Mouse (Mus musculus) liver, embryonic 12.5 days (tissue): Measurements from ENCODE around the gene Cfap58. TPM values are rescaled to one million over a fixed set of nuclear protein-coding genes. Genes with fewer than 3 reads are reported as not detected.

ENCODE experiments used
- ATAC-seq: fragments of 200-750 bp; cut with Nextera tagmentation; 2 replicates; pipeline ENCODE4 v1.8.0; 2017; ENCODE audit warnings: moderate number of reproducible peaks, mild to moderate bottlenecking, moderate library complexity
- H3K27ac ChIP-seq: fragments of 300-500 bp; sonication (generic); 2 replicates; pipeline ENCODE4 v1.5.1; 2016; ENCODE audit warnings: mild to moderate bottlenecking
- H3K27me3 ChIP-seq: fragments of 300-500 bp; sonication (generic); replicated peaks from 2 replicates; pipeline ENCODE4 v1.6.1; 2016; ENCODE audit warnings: mild to moderate bottlenecking, moderate library complexity
- H3K36me3 ChIP-seq: fragments of 300-500 bp; sonication (generic); 2 replicates; pipeline ENCODE4 v1.6.1; 2016; ENCODE audit warnings: mild to moderate bottlenecking, moderate library complexity
- H3K4me1 ChIP-seq: fragments of 300-500 bp; sonication (generic); 2 replicates; pipeline ENCODE4 v1.6.1; 2016
- H3K4me2 ChIP-seq: fragments of 300-500 bp; sonication (generic); 2 replicates; pipeline ENCODE4 v1.6.1; 2016; ENCODE audit warnings: mild to moderate bottlenecking, moderate library complexity
- H3K4me3 ChIP-seq: fragments of 300-500 bp; sonication (generic); 2 replicates; pipeline ENCODE4 v1.5.1; 2016; ENCODE audit warnings: mild to moderate bottlenecking, moderate library complexity
- H3K9ac ChIP-seq: fragments of 300-500 bp; sonication (generic); 2 replicates; pipeline ENCODE4 v1.6.1; 2016; ENCODE audit warnings: mild to moderate bottlenecking, moderate library complexity
- H3K9me3 ChIP-seq: fragments of 300-500 bp; sonication (generic); replicated peaks from 2 replicates; pipeline ENCODE4 v1.6.1; 2016; ENCODE audit warnings: mild to moderate bottlenecking, moderate library complexity
- WGBS: fragments of 180-500 bp; shearing (Covaris S2); methylation state at CpG from one replicate; pipeline ENCODE4 v1.1.7; 2016; ENCODE audit not compliant: insufficient replicate concordance; 5-methylcytosine and 5-hydroxymethylcytosine counted together
- microRNA-seq: library from miRNA; unstranded; fragments of <30 nt; microRNA quantifications from one replicate; pipeline ENCODE4, GENCODE M21; 2017
- polyA plus RNA-seq: library from polyadenylated mRNA; unstranded; fragments of >200 nt; fragmentation: Nextera tagmentation; extraction: Ambion mirVana; gene quantifications from 2 replicates; pipeline ENCODE4 v1.2.1, GENCODE M21; 2016

Cfap58 gene
- polyA plus RNA-seq, 1 experiment from 2014 or later, result not detected

DNA sequence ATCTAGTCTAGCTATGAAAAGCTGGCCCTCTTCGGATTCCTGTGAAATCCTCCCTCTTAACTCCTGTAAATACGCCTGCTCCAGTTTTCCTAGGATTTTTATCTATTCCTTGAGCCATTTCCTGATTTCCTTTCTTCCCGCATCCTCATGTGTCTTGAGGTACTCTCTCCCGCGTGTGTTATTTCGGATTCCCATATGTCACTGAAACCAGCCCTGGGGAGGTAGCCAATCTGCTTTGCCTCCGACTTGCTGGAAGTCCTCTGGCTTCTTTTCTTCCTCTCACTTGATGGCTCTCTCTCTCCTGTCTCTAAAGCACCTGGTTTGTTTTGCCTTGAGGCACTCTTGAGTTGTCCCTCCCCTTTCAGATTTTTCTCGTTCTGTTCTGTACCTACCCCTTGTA lies 87.9 kb downstream of the Cfap58 start:
- ATAC-seq, result no peak
- Histone ChIP-seq H3K27ac (no peak overlapping the region), H3K4me2 (no peak overlapping the region), H3K27me3 (no peaks in the 10 kb centered on the region), H3K9me3 (no peaks in the 10 kb centered on the region), H3K4me1 (no peaks in the 10 kb centered on the region), H3K9ac (no peak overlapping the region), H3K4me3 (no peak overlapping the region), H3K36me3 (no peaks in the 10 kb centered on the region)
- WGBS, result 76% methylated on average over 8 of the region's 8 CpGs

DNA sequence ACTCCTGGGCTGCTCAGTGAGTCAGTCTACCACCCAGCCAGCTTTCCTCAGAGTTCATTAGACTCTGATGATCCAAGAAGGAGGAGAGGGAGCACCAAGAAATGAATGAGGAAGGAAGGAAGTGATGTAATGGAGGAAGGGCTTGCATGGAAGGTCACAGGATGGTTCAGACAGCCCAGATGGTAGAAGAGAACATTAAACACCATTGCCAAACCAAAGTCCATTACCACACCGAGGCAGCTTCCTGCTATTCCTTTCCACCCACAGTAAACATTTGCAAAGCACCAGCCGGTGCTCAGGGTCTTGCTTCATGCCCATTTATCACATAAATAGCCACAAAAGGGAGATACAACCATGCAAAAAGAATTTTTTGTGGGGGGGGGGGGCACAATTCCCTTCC lies 89.4 kb downstream of the Cfap58 start:
- Histone ChIP-seq H3K27me3 (no peaks in the 10 kb centered on the region), H3K4me2 (no peak overlapping the region), H3K36me3 (no peaks in the 10 kb centered on the region), H3K9ac (no peak overlapping the region), H3K4me3 (no peak overlapping the region), H3K4me1 (no peaks in the 10 kb centered on the region), H3K27ac (no peak overlapping the region), H3K9me3 (no peaks in the 10 kb centered on the region)
- ATAC-seq, result no peak
- WGBS, result 44% methylated on average over 2 of the region's 2 CpGs

- Histone ChIP-seq H3K4me1 (no peaks in the 10 kb centered on the region), H3K4me3 (no peak overlapping the region), H3K9ac (no peak overlapping the region), H3K27me3 (no peaks in the 10 kb centered on the region), H3K4me2 (no peak overlapping the region), H3K9me3 (no peaks in the 10 kb centered on the region), H3K36me3 (no peaks in the 10 kb centered on the region), H3K27ac (no peak overlapping the region)
- WGBS, result 71% methylated on average over 8 of the region's 8 CpGs
- no peak for ATAC-seq
Measured at GRCm38 (mm10) chr19:48039554-48039953, 102.1 kb downstream of the Cfap58 start.

DNA sequence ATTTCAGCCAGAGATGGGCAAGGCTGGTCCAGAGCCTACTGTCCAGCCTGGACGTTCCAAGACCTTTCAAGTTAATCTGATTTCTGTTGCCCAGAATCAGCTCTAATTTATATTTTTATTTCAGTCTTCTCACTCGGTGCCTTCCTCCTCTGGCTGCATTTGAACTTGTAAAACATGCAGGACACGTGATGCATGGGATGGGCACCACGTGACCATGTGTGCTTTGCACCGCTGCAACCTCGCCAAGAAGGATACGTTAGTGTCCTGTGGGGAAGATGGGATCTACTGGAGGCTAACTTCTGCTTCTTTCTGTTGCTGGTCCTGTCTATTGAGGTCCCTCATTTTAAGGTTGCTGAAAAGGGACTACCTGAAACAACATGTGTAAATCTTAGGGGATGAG lies 109.8 kb downstream of the Cfap58 start:
- Histone ChIP-seq H3K9ac (no peak overlapping the region), H3K4me2 (no peak overlapping the region), H3K27me3 (no peaks in the 10 kb centered on the region), H3K27ac (no peak overlapping the region), H3K9me3 (no peaks in the 10 kb centered on the region), H3K4me1 (no peaks in the 10 kb centered on the region), H3K36me3 (no peaks in the 10 kb centered on the region), H3K4me3 (no peak overlapping the region)
- WGBS, result 70% methylated on average over 7 of the region's 7 CpGs
- no peak for ATAC-seq

- no peak overlapping the region for H3K4me3 ChIP-seq
- no peak for ATAC-seq
- H3K36me3 ChIP-seq, result no peaks in the 10 kb centered on the region
- no peaks in the 10 kb centered on the region for H3K4me1 ChIP-seq
- no peaks in the 10 kb centered on the region for H3K27me3 ChIP-seq
- no peak overlapping the region for H3K4me2 ChIP-seq
- H3K9ac ChIP-seq, result no peak overlapping the region
- no peaks in the 10 kb centered on the region for H3K9me3 ChIP-seq
- 60% methylated on average over 3 of the region's 3 CpGs for WGBS
- no peak overlapping the region for H3K27ac ChIP-seq
Measured at GRCm38 (mm10) chr19:48049361-48049760, 111.9 kb downstream of the Cfap58 start.

DNA sequence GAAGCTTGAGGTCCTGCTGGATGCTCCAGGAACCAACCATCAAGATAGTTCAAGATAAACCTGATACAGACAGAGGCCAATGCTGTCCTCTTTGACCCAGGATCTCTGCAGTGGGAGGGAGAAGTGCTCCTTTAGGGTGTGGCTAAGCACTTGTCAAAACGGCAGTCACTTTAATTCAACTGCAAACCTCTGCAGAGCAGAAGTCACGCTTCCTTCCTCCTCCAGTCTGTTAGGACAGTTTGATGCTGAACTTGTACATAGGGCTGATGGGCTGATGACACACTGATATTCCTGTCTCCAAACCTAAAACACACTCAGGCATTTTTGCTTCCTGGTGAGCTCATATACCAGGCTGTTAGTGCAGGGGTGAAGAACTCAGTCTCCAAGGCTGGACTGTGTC lies 125.8 kb downstream of the Cfap58 start:
- Histone ChIP-seq H3K27ac (no peak overlapping the region), H3K9me3 (no peaks in the 10 kb centered on the region), H3K4me2 (no peak overlapping the region), H3K9ac (no peak overlapping the region), H3K27me3 (no peaks in the 10 kb centered on the region; the same call in 1 of the 2 replicates), H3K4me3 (no peak overlapping the region), H3K4me1 (no peaks in the 10 kb centered on the region), H3K36me3 (no peaks in the 10 kb centered on the region)
- no peak for ATAC-seq
- 19% methylated on average over 2 of the region's 2 CpGs for WGBS

DNA sequence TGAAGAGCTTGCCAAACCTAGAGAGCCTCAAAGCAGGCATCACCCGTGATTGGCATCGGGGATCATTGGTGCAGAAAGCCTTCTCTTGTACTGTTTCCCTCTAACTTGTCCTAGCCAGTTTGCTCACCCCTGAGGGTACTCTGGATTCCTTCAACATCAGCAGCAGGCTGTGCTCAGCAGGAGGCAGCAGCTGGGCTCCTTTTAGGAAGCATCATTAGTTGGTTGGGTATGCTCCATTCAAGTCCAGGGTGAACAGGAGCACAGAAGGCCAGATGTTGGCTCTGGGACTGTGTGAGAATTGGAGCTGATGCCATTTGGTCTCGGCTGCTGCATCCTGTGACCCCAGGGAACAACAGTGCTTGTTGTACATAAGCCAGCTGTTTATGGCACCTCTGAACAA lies 142.2 kb downstream of the Cfap58 start:
- Histone ChIP-seq H3K36me3 (no peaks in the 10 kb centered on the region), H3K9me3 (no peaks in the 10 kb centered on the region), H3K27me3 (no peaks in the 10 kb centered on the region), H3K4me2 (no peak overlapping the region), H3K9ac (no peak overlapping the region), H3K27ac (no peak overlapping the region), H3K4me3 (no peak overlapping the region), H3K4me1 (no peaks in the 10 kb centered on the region)
- ATAC-seq, result no peak
- WGBS, result 61% methylated on average over 3 of the region's 3 CpGs

DNA sequence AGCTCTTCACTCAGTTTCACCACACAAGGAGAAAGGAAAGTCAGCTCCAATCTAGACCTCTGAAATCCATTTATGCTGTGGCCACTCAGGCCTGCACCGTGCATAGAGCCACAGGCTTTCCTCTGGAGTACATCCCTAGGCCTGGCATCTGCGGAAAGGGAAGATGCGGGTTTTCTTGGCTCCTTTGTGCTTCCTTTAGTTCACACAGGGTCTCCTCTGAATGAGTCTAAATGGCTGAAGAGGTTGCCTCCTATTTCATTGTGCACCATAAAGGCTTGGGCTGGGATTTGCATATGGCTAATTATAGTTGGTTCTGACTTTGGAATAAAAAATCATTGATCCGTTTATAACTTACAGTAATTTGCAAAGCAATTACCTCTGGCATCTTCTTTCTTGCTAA lies 144.0 kb downstream of the Cfap58 start:
- Histone ChIP-seq H3K9me3 (no peaks in the 10 kb centered on the region), H3K9ac (no peak overlapping the region), H3K27me3 (no peaks in the 10 kb centered on the region), H3K4me1 (no peaks in the 10 kb centered on the region), H3K4me2 (no peak overlapping the region), H3K27ac (no peak overlapping the region), H3K4me3 (no peak overlapping the region), H3K36me3 (no peaks in the 10 kb centered on the region)
- no peak for ATAC-seq
- WGBS, result 69% methylated on average over 4 of the region's 4 CpGs

Small RNA genes within 50 kb of the gene (microRNA-seq; reads per million reads assigned to microRNA genes)
- 1.4 reads per million for gene Gm22240

Other genes with a start within 250 kb of the Cfap58 start
- 0.28 and 0.37 TPM in 2 replicates for gene Col17a1, start 245.6 kb upstream of the Cfap58 start, polyA plus RNA-seq
- 126 and 129 TPM in 2 replicates for gene Sfr1, start 206.0 kb upstream of the Cfap58 start, polyA plus RNA-seq
- gene Gsto1, start 82.7 kb upstream of the Cfap58 start, polyA plus RNA-seq, result 119 and 123 TPM in 2 replicates
- gene Gsto2, start 72.1 kb upstream of the Cfap58 start, polyA plus RNA-seq, result 0.29 and 0.31 TPM in 2 replicates
- gene Cfap43, start 18.4 kb upstream of the Cfap58 start, polyA plus RNA-seq, result 0.04 TPM in 1 of 2 replicates, not detected in the other
- 5.3 and 5.9 TPM in 2 replicates for gene Itprip, start 18.4 kb upstream of the Cfap58 start, polyA plus RNA-seq